Mouse (Mus musculus) liver, embryonic 13.5 days (tissue): Measurements from ENCODE around the gene Hmgb1. TPM values are rescaled to one million over a fixed set of nuclear protein-coding genes. Genes with fewer than 3 reads are reported as not detected.
A peak's percentile ranks its signal among the peaks of the same experiment; 100 is the strongest.

Experiments used
- ATAC-seq: fragments of 200-750 bp; cut with Nextera tagmentation; 2 replicates; pipeline ENCODE4 v1.8.0; 2017; ENCODE audit warnings: low read depth, mild to moderate bottlenecking, moderate number of reproducible peaks, moderate library complexity
- DNase-seq: peaks from one replicate; pipeline ENCODE4 v3.0.0; 2022
- H3K27ac ChIP-seq: fragments of 300-500 bp; sonication (generic); 2 replicates; pipeline ENCODE4 v1.5.1; 2015; ENCODE audit warnings: moderate library complexity, mild to moderate bottlenecking, inconsistent platforms
- H3K27me3 ChIP-seq: fragments of 300-500 bp; sonication (generic); 2 replicates; pipeline ENCODE4 v1.6.1; 2015; ENCODE audit warnings: mild to moderate bottlenecking, inconsistent platforms
- H3K36me3 ChIP-seq: fragments of 300-500 bp; sonication (generic); 2 replicates; pipeline ENCODE4 v1.6.1; 2015; ENCODE audit warnings: mild to moderate bottlenecking, inconsistent platforms
- H3K4me1 ChIP-seq: fragments of 300-500 bp; sonication (generic); replicated peaks from 2 replicates; pipeline ENCODE4 v1.6.1; 2015; ENCODE audit warnings: inconsistent platforms
- H3K4me2 ChIP-seq: fragments of 300-500 bp; sonication (generic); 2 replicates; pipeline ENCODE4 v1.6.1; 2015; ENCODE audit warnings: inconsistent platforms, mild to moderate bottlenecking, moderate library complexity
- H3K4me3 ChIP-seq: fragments of 300-500 bp; sonication (generic); replicated peaks from 2 replicates; pipeline ENCODE4 v1.5.1; 2015; ENCODE audit warnings: mild to moderate bottlenecking, inconsistent platforms
- H3K9ac ChIP-seq: fragments of 300-500 bp; sonication (generic); 2 replicates; pipeline ENCODE4 v1.6.1; 2015; ENCODE audit warnings: mild to moderate bottlenecking, inconsistent platforms
- H3K9me3 ChIP-seq: fragments of 300-500 bp; sonication (generic); replicated peaks from 2 replicates; pipeline ENCODE4 v1.6.1; 2016; ENCODE audit warnings: inconsistent platforms
- WGBS: fragments of 180-500 bp; shearing (Covaris S2); methylation state at CpG from one replicate; pipeline ENCODE4 v1.1.7; 2015; ENCODE audit not compliant: insufficient replicate concordance; 5-methylcytosine and 5-hydroxymethylcytosine counted together
- polyA plus RNA-seq: library from polyadenylated mRNA; unstranded; fragments of >200 nt; fragmentation: Nextera tagmentation; extraction: Ambion mirVana; gene quantifications from 2 replicates; pipeline ENCODE4 v1.2.1, GENCODE M21; 2015

Gene Hmgb1
- 678 and 901 TPM in 2 replicates for polyA plus RNA-seq

DNA sequence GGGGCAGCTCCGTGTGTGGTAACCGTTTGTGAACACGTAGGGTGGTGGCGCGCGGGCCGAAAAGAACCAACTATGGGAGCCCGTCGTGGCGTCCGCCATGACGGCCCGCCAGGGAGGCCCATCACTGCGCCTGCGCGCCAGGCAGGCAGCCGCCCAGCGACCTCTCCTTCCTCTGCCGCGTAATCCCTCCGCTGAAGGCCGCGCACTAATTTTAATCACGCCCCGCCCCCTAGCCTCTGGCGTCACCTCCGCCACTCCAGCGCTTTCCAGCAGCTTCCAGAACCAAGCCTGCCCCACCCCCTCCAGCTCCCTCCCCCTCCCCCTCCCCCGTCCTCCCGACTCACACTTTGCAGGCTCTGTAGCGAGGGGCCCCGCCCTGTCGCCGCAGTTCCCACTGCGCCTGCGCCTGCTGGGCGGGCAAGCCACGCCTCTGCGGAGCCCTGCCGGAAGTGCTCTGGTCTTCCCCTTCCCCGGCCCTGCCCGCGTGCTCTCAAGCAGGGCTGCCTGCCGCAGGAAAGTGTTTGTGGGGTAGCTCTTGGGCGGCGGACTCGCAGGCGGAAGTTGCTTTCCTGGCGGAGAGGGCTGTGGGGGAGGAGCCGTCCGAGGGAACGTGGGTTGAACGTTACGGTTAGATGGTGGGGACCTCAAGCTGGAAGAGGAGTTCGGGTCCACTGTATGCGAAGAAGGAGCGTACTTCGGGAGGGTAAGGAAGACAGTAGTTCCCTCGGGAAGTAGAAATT lies at the start of gene Hmgb1, which contains the start of gene Uspl1:
Gene Hmgb1, minus strand, starts transcription at position 386 of the 740 bp plus-strand sequence.
Gene Uspl1, plus strand, starts transcription at position 247 of the 740 bp plus-strand sequence.
- Histone ChIP-seq H3K4me1 (peaks cover 36% of the 10 kb centered on the region), H3K4me2 (peak within 1 kb of the TSS; percentile 79), H3K9ac (peak within 1 kb of the TSS; percentile 86), H3K4me3 (peak within 1 kb of the TSS; percentile 72), H3K27ac (peak within 1 kb of the TSS; percentile 96), H3K36me3 (peaks cover 16% of the 10 kb centered on the region), H3K9me3 (no peaks in the 10 kb centered on the region), H3K27me3 (no peaks in the 10 kb centered on the region)
- DNase-seq (peak; percentile 99), ATAC-seq (peak; percentile 94)
- WGBS, result under 1% methylated on average over 54 of the region's 59 CpGs

GRCm38 (mm10) chr5:149229619-149230339 lies 45.5 kb upstream of the Hmgb1 start:
- DNase-seq, result no peak

DNA sequence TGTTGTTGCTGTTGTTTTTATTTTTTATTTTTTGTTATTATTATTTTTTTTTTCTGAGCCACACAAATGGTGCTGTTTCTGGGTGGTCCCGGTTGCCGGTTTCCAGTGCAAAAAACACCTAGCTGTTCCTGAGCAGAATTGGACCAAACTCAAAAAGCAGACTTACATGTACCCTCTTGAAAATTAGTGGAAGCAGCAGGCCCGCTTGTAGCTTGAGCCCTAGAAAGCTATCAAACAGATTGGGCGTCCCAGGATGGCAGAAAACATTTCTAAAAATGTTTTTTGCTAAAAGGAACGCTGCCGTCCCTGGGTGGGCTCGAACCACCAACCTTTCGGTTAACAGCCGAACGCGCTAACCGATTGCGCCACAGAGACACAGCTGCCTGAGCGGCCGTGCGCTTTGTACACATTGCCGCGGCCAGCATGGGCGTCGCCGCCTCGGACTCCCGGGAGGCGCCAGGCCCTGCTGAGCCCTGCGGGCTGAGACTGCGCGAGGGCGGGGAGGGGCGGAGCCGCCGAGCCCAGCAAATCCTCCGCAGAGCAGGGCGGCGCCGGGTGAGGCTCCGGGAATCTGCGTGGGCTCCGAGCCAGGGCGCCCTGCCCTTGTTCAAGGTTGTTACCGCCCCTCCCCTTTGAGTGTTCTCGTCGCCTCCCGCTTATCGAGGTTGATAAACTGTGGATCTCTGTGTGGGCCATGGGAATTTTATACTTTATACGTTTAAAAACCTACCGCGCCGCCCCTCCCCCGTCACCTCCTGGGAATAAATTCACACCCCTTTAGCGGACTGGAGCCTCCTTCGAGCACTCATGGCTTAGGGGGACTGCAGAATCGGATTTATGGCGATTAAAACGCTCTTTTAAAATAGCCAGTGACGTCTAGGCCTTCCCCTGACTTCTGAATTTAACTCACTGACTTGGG lies 44.7 kb upstream of the Hmgb1 start:
- Histone ChIP-seq H3K36me3 (no peaks in the 10 kb centered on the region), H3K9ac (peak overlapping the region; percentile 70), H3K27ac (peak overlapping the region; percentile 69), H3K4me1 (peaks cover 17% of the 10 kb centered on the region), H3K4me2 (peak overlapping the region; percentile 78), H3K9me3 (no peaks in the 10 kb centered on the region), H3K27me3 (no peaks in the 10 kb centered on the region), H3K4me3 (peak overlapping the region; percentile 60)
- ATAC-seq (peak; percentile 100), DNase-seq (peak; percentile 98)
- 4% methylated on average over 55 of the region's 55 CpGs for WGBS

More at GRCm38 (mm10) chr5:149229619-149230339, 45.5 kb upstream of the Hmgb1 start:
- Histone ChIP-seq H3K27me3 (no peaks in the 10 kb centered on the region), H3K36me3 (no peaks in the 10 kb centered on the region), H3K27ac (peak overlapping the region; percentile 69), H3K9ac (peak overlapping the region; percentile 70), H3K9me3 (no peaks in the 10 kb centered on the region), H3K4me1 (peaks cover 17% of the 10 kb centered on the region), H3K4me3 (peak overlapping the region; percentile 60), H3K4me2 (peak overlapping the region; percentile 78)
- no peak for ATAC-seq
- 67% methylated on average over 18 of the region's 18 CpGs for WGBS

GRCm38 (mm10) chr5:149224666-149225065 lies 40.4 kb upstream of the Hmgb1 start:
- DNase-seq (no peak), ATAC-seq (no peak)
- Histone ChIP-seq H3K27me3 (no peaks in the 10 kb centered on the region), H3K27ac (no peak overlapping the region), H3K4me2 (no peak overlapping the region), H3K36me3 (no peaks in the 10 kb centered on the region), H3K4me3 (no peak overlapping the region), H3K9me3 (no peaks in the 10 kb centered on the region), H3K4me1 (peaks cover 28% of the 10 kb centered on the region), H3K9ac (no peak overlapping the region)
- 40% methylated on average over 7 of the region's 7 CpGs for WGBS

GRCm38 (mm10) chr5:149221355-149221754 lies 37.1 kb upstream of the Hmgb1 start:
- ATAC-seq (no peak), DNase-seq (no peak)
- no peak overlapping the region for H3K27ac ChIP-seq
- no peak overlapping the region for H3K9ac ChIP-seq
- no peak overlapping the region for H3K4me3 ChIP-seq
- H3K27me3 ChIP-seq, result no peaks in the 10 kb centered on the region
- H3K9me3 ChIP-seq, result no peaks in the 10 kb centered on the region
- H3K36me3 ChIP-seq, result peaks cover 8% of the 10 kb centered on the region
- WGBS, result 47% methylated on average over 4 of the region's 4 CpGs
- H3K4me1 ChIP-seq, result peaks cover 47% of the 10 kb centered on the region
- H3K4me2 ChIP-seq, result no peak overlapping the region

DNA sequence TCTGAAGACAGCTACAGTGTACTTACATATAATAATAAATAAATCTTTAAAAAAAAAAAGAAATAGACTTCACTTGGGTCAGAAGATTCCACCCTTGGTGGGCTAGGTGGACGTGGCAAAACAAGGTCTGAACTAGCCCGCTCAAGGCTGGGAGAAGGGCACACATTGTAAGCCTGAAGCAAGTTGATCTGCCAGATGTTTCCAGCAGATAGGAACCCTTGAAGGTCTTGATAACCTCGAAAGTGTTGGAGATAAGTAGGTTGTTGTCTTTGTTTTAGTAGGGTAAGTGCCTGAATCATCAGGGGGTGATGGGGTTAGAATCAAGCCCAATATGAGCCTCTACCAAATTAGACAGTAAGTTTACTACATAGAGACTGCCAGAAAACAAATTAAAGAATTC lies 35.2 kb upstream of the Hmgb1 start:
- no peak overlapping the region for H3K9ac ChIP-seq
- WGBS, result 13% methylated on average over 3 of the region's 3 CpGs
- H3K4me2 ChIP-seq, result peak overlapping the region; percentile 30
- H3K27ac ChIP-seq, result no peak overlapping the region
- H3K27me3 ChIP-seq, result no peaks in the 10 kb centered on the region
- peaks cover 27% of the 10 kb centered on the region for H3K36me3 ChIP-seq
- peak; percentile 49 for DNase-seq
- no peaks in the 10 kb centered on the region for H3K9me3 ChIP-seq
- ATAC-seq, result peak; percentile 75
- H3K4me1 ChIP-seq, result peaks cover 53% of the 10 kb centered on the region
- H3K4me3 ChIP-seq, result no peak overlapping the region

- no peaks in the 10 kb centered on the region for H3K9me3 ChIP-seq
- H3K36me3 ChIP-seq, result peaks cover 44% of the 10 kb centered on the region
- H3K9ac ChIP-seq, result no peak overlapping the region
- no peaks in the 10 kb centered on the region for H3K27me3 ChIP-seq
- H3K4me1 ChIP-seq, result peaks cover 53% of the 10 kb centered on the region
- peak overlapping the region; percentile 47 for H3K27ac ChIP-seq
- ATAC-seq (peak; percentile 56), DNase-seq (peak; percentile 16)
- no peak overlapping the region for H3K4me3 ChIP-seq
- peak overlapping the region; percentile 8; the same call in 1 of the 2 replicates for H3K4me2 ChIP-seq
- WGBS, result 43% methylated on average over 6 of the region's 6 CpGs
These were observed 33.5 kb upstream of the Hmgb1 start for GRCm38 (mm10) chr5:149217524-149218357.

DNA sequence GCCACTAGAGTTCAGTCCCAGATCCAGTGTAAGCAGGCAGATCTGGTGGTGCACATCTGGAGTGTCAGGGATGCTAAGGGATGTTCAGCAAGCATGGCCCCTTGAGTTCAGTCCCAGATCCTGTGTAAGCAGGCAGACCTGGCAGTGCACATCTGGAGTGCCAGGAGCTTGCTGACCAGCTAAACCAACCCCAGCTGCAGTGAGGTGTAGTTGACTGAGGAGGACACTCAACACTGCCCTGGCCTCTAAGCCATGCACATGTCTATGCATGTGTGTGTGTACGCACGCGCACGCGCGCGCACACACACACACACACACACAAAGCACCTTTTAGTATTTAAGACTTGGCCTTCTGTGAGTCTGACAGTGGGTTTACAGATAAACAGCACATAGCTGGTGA lies 31.3 kb upstream of the Hmgb1 start:
- 98% methylated on average over 7 of the region's 7 CpGs for WGBS
- Histone ChIP-seq H3K27ac (no peak overlapping the region), H3K9me3 (no peaks in the 10 kb centered on the region), H3K4me3 (no peak overlapping the region), H3K9ac (no peak overlapping the region), H3K27me3 (no peaks in the 10 kb centered on the region), H3K4me1 (peaks cover 47% of the 10 kb centered on the region), H3K4me2 (no peak overlapping the region), H3K36me3 (peaks cover 66% of the 10 kb centered on the region)
- DNase-seq, result no peak
- ATAC-seq, result no peak

DNA sequence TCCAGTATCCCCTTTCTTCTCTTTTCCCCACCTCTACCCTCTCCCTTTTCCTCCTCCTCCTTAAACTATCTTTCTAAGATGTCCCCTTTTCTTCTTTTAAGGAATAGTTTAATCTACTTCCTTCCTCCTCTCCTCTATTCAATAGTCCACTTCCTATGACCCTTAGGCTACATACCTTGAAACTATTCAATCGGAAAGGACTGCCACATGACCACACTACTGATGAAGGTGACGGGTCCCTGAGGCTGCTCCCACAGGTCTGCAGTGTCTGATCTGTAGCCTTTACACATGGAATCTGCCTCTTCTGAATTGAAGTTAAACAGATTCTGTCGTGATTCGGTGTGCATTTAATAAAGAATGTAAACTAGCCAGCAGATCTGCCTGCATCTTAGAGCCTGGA lies 28.5 kb upstream of the Hmgb1 start:
- Histone ChIP-seq H3K9me3 (no peaks in the 10 kb centered on the region), H3K27me3 (no peaks in the 10 kb centered on the region), H3K9ac (no peak overlapping the region), H3K36me3 (peaks cover 89% of the 10 kb centered on the region), H3K4me3 (no peak overlapping the region), H3K27ac (no peak overlapping the region), H3K4me1 (peaks cover 20% of the 10 kb centered on the region), H3K4me2 (no peak overlapping the region)
- ATAC-seq, result no peak
- no peak for DNase-seq
- 77% methylated on average over 4 of the region's 4 CpGs for WGBS

DNA sequence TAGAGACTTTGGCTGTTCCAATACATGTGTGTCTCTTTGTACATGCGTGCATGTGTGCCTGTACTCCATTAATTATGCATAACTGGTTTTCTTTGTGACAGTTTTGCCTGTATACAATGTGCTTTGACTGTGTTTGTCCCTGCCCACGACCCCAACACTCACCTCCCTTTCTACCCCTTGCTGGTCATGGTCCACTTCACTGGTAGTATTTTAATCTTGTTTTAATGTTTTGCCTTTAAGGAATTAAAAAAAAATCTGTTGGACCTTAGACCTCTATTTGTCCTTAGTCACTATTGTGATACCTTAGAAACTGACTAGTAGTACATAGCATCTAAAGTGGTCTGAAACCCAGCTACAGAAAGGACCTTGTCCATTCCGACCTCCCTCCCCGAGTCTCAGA lies 26.8 kb upstream of the Hmgb1 start:
- H3K4me1 ChIP-seq, result peaks cover 3% of the 10 kb centered on the region
- no peak overlapping the region for H3K4me2 ChIP-seq
- DNase-seq, result no peak
- H3K27me3 ChIP-seq, result no peaks in the 10 kb centered on the region
- H3K27ac ChIP-seq, result no peak overlapping the region
- H3K4me3 ChIP-seq, result no peak overlapping the region
- peaks cover 93% of the 10 kb centered on the region for H3K36me3 ChIP-seq
- no peak overlapping the region for H3K9ac ChIP-seq
- no peak for ATAC-seq
- WGBS, result 83% methylated on average over 4 of the region's 4 CpGs
- H3K9me3 ChIP-seq, result no peaks in the 10 kb centered on the region
